Mouse (Mus musculus) hindbrain, embryonic 16.5 days (tissue): ENCODE measurements around the gene Sipa1l1. TPM values are rescaled to one million over a fixed set of nuclear protein-coding genes. Genes with fewer than 3 reads are reported as not detected.

Experiments used
- ATAC-seq: fragments of 200-750 bp; cut with Nextera tagmentation; 2 replicates; pipeline ENCODE4 v1.8.0; 2017; ENCODE audit warnings: moderate TSS enrichment, moderate library complexity
- H3K27ac ChIP-seq: fragments of 300-500 bp; sonication (generic); 2 replicates; pipeline ENCODE4 v1.5.1; 2014; ENCODE audit warnings: low read depth, mild to moderate bottlenecking, control low read depth, low read length, moderate library complexity
- H3K27me3 ChIP-seq: fragments of 300-500 bp; sonication (generic); replicated peaks from 2 replicates; pipeline ENCODE4 v1.6.1; 2014; ENCODE audit warnings: low read length; ENCODE audit not compliant: control insufficient read depth, insufficient read depth
- H3K36me3 ChIP-seq: fragments of 300-500 bp; sonication (generic); 2 replicates; pipeline ENCODE4 v1.6.1; 2014; ENCODE audit warnings: mild to moderate bottlenecking, low read length, moderate library complexity, mixed read lengths; ENCODE audit not compliant: control insufficient read depth, insufficient read depth
- H3K4me1 ChIP-seq: fragments of 300-500 bp; sonication (generic); 2 replicates; pipeline ENCODE4 v1.6.1; 2014; ENCODE audit warnings: low read depth, low read length; ENCODE audit not compliant: control insufficient read depth, insufficient read depth
- H3K4me2 ChIP-seq: fragments of 300-500 bp; sonication (generic); 2 replicates; pipeline ENCODE4 v1.6.1; 2014; ENCODE audit warnings: mild to moderate bottlenecking, low read length, control low read depth, moderate library complexity
- H3K4me3 ChIP-seq: fragments of 300-500 bp; sonication (generic); 2 replicates; pipeline ENCODE4 v1.5.1; 2014; ENCODE audit warnings: mild to moderate bottlenecking, low read length, control low read depth, moderate library complexity
- H3K9ac ChIP-seq: fragments of 300-500 bp; sonication (generic); 2 replicates; pipeline ENCODE4 v1.6.1; 2014; ENCODE audit warnings: low read depth, mild to moderate bottlenecking, control low read depth, low read length, moderate library complexity
- H3K9me3 ChIP-seq: fragments of 300-500 bp; sonication (generic); 2 replicates; pipeline ENCODE4 v1.6.1; 2014; ENCODE audit warnings: mild to moderate bottlenecking, low read length, moderate library complexity; ENCODE audit not compliant: control insufficient read depth
- WGBS: fragments of 180-500 bp; shearing (Covaris S2); extraction: QIAGEN DNeasy Blood & Tissue Kit; methylation state at CpG from one replicate; pipeline ENCODE4 v1.1.7; 2014; 5-methylcytosine and 5-hydroxymethylcytosine counted together
- polyA plus RNA-seq: library from polyadenylated mRNA; unstranded; fragments of >200 nt; fragmentation: Nextera tagmentation; extraction: Ambion mirVana; gene quantifications from 2 replicates; pipeline ENCODE4 v1.2.1, GENCODE M21; 2015

Sipa1l1 gene
- polyA plus RNA-seq, 1 experiment from 2014 or later = 11.2 TPM

DNA sequence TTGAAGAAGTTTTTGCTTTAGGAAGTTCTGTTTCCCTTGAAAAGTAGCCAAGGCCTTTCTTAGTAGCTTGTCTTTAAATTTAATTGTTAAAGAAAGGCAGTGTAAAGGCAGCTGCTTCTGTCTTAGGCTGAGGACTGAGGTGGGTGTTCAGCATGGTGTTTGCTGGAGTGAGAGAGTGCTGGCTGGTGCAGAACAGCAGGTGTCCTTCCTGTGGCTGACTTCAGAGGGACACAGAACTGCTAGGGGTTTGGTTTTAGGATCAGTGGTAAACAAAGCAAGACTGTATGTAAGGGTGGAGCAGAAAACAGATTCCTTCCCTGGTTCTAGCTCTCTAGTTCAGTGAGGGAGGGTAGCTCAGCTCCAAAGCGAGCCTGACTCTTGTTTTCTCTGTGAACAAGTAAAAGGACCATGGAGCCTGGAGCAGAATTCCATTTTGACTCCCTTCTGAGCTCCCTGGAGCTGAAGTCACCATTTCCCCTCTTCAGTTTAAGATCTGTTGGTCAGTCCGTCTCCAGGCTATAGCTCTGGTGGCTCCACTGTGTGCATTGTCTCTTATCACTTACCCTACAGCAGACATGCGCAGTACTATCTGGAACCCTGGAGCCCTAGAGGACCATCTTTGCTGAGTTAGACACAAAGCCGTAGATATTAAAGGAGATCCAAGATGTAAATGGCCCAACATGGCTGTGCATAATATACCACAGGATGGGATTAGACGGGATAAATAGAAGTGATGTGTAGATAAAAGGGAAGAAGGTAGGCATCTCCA lies 95.1 kb downstream of the Sipa1l1 start:
- no peaks in the 10 kb centered on the region for H3K27me3 ChIP-seq
- H3K4me2 ChIP-seq = no peak overlapping the region

DNA sequence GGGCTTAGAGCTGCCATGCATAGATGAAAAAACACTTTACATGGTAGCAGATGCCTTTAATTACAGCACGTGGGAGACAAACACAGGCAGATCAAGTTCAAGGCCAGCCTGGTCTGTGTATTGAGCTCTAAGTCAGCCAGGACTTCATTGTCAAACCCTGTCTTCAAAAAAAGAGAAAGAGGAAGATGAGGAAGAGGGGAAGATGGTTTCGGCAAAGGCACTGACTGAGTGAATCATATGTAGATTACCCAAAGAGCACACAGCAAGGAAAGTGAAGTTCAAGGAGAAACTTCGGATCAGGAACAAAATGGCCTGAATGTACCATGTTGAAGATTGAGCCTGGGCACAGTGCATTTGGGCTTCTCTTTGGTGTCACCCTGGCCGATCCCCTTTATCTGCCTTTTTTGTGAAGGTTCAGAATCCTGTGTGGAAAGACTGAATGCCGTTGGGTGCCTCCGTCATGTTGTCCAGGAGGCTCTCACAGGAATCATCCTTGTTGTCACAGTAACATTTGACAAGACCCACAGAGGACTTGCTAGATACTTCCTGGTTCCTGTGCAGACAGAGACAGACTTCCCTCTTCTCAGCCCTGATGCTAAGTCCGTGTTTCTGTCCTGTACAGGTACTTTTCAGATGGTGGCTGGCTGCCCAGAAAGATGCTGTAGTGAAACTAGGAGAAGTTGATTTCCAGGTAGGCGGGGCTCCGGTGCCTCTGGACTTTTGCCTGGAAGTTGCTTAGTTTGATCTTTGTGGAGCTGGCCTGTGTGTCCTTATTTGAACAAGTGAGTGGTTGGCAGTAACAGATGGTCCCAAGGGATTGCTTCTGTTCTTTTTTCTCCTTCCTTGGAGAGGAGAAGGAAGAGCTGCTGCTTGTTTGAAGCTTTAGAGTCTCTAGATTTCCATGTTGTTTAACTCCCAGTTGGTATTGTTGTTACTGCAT lies 96.5 kb downstream of the Sipa1l1 start:
- H3K27ac ChIP-seq = no peak overlapping the region
- H3K4me1 ChIP-seq = no peaks in the 10 kb centered on the region
- ATAC-seq = no peak
- no peak overlapping the region for H3K9ac ChIP-seq
- H3K27me3 ChIP-seq = no peaks in the 10 kb centered on the region
- 89% methylated on average over 9 of the region's 9 CpGs for WGBS
- no peak overlapping the region for H3K4me2 ChIP-seq
- H3K4me3 ChIP-seq = no peak overlapping the region
- H3K9me3 ChIP-seq = no peaks in the 10 kb centered on the region
- H3K36me3 ChIP-seq = no peaks in the 10 kb centered on the region

More for the DNA sequence above, 95.1 kb downstream of the Sipa1l1 start:
- Histone ChIP-seq H3K9me3 (no peaks in the 10 kb centered on the region), H3K4me3 (no peak overlapping the region), H3K4me1 (no peaks in the 10 kb centered on the region), H3K36me3 (no peaks in the 10 kb centered on the region), H3K9ac (no peak overlapping the region), H3K27ac (no peak overlapping the region)
- ATAC-seq = no peak
- 92% methylated on average over 5 of the region's 5 CpGs for WGBS

DNA sequence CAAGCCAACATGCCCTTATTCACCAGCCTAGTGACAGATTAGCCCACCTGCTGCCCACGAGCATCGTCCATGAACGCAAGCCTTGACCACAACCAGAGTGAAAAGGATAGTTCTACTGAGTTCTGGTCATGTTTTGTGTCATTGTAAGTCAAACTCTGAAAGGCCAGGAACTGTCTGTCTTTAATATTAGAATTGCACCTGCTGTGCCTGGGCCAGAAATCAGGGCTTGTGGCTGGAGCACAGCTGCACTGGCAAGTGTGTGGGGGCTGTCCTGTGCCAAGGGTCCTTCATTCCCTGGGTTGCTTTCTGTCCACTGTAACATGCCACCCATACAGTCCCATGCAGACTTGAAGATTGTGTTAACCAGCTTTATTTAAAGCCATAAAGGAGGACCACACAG lies 102.3 kb downstream of the Sipa1l1 start:
- H3K36me3 ChIP-seq = no peaks in the 10 kb centered on the region
- H3K27me3 ChIP-seq = no peaks in the 10 kb centered on the region
- ATAC-seq = no peak
- H3K4me3 ChIP-seq = no peak overlapping the region
- no peak overlapping the region for H3K9ac ChIP-seq
- H3K9me3 ChIP-seq = no peaks in the 10 kb centered on the region
- no peaks in the 10 kb centered on the region for H3K4me1 ChIP-seq
- no peak overlapping the region for H3K4me2 ChIP-seq
- 67% methylated on average over 3 of the region's 3 CpGs for WGBS
- H3K27ac ChIP-seq = no peak overlapping the region

DNA sequence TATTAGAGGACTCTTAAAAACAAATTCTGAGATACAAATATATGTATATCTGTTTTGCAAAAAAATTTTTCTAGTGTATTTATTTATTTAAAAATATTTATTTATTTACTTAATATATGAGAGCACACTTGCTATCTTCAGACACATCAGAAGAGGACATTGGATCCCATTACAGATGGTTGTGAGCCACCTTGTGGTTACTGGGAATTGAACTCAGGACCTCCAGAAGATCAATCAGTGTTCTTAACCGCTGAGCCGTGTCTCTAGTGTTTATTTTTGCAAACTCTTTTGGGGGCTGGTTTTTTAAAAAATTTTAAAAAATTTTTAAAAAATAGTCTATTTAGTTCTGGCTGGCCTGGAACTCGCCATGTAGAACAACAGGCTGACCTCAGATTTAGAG lies 104.4 kb downstream of the Sipa1l1 start:
- H3K4me1 ChIP-seq = no peaks in the 10 kb centered on the region
- no peak overlapping the region for H3K4me3 ChIP-seq
- H3K9ac ChIP-seq = no peak overlapping the region
- no peaks in the 10 kb centered on the region for H3K36me3 ChIP-seq
- no peak for ATAC-seq
- H3K4me2 ChIP-seq = no peak overlapping the region
- no peaks in the 10 kb centered on the region for H3K27me3 ChIP-seq
- H3K27ac ChIP-seq = no peak overlapping the region
- no peaks in the 10 kb centered on the region for H3K9me3 ChIP-seq
- WGBS = 87% methylated on average over 3 of the region's 3 CpGs

DNA sequence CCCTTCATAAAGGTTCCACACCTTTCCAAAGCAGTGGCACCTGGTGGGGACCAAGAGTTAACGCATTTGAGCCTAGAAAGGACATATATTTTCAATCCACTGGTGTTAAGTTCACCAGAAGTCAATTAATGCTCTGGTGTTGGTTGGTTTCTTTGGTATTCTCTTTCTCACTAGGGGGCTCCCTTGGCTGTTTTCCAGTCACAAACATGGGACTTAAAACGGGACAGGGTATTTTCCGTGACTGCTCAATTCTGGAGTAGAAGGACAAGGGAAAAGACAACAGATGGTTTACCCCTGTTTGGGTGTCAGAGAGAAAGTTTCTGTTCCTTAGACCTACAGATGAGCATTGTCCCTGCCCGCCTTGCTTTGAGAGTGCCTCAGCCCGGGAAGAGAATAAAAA lies 105.5 kb downstream of the Sipa1l1 start:
- Histone ChIP-seq H3K36me3 (no peaks in the 10 kb centered on the region), H3K27me3 (no peaks in the 10 kb centered on the region), H3K4me3 (no peak overlapping the region), H3K9ac (no peak overlapping the region), H3K9me3 (no peaks in the 10 kb centered on the region), H3K4me1 (no peaks in the 10 kb centered on the region), H3K27ac (no peak overlapping the region), H3K4me2 (no peak overlapping the region)
- WGBS = 67% methylated on average over 5 of the region's 5 CpGs
- ATAC-seq = no peak

DNA sequence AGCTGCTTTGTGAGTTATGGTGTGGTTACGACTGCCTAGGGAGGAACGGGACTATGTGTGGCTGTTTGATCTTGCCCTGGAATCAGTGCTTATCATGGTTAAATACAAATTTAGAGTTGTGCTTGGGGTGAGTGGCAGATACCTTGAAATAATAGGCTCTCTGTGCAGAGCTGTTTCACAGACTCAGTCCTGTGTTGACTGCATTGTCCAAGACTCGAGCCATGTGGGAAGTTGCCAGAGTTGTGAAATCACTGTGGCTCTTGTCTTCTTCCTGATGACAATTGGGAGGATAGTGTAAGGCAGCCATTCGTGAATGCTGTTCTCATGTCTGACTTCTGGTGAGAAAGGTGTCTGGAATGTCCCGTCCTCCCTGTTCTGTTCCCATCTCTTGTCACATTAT lies 106.6 kb downstream of the Sipa1l1 start:
- no peak overlapping the region for H3K27ac ChIP-seq
- ATAC-seq = no peak
- no peak overlapping the region for H3K4me2 ChIP-seq
- no peaks in the 10 kb centered on the region for H3K27me3 ChIP-seq
- no peaks in the 10 kb centered on the region for H3K4me1 ChIP-seq
- H3K36me3 ChIP-seq = no peaks in the 10 kb centered on the region
- H3K9ac ChIP-seq = no peak overlapping the region
- H3K4me3 ChIP-seq = no peak overlapping the region
- no peaks in the 10 kb centered on the region for H3K9me3 ChIP-seq
- WGBS = 62% methylated on average over 5 of the region's 5 CpGs

DNA sequence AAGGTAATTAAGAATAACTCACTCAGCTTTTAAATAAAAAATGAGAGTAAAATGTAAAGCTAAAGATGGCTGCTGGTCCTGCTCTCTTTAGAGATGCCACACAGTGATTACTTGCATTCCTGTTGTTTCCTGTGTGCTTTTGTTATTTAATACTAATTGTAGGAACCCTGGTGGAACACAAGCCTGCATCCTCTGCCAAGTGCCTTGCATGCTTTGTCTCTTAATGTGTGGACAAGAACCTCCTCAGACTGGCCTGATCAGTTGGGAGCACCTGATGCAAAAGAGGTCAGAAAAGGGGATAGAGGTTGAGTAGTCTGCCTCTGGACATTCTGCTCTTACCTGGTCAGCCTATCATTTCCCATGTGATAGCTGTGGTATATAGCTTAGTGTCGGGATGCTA lies 107.5 kb downstream of the Sipa1l1 start:
- Histone ChIP-seq H3K9me3 (no peaks in the 10 kb centered on the region), H3K4me1 (no peaks in the 10 kb centered on the region), H3K27ac (no peak overlapping the region), H3K27me3 (no peaks in the 10 kb centered on the region), H3K4me3 (no peak overlapping the region), H3K36me3 (no peaks in the 10 kb centered on the region), H3K9ac (no peak overlapping the region), H3K4me2 (no peak overlapping the region)
- no peak for ATAC-seq
- 93% methylated on average over 1 of the region's 1 CpGs for WGBS

DNA sequence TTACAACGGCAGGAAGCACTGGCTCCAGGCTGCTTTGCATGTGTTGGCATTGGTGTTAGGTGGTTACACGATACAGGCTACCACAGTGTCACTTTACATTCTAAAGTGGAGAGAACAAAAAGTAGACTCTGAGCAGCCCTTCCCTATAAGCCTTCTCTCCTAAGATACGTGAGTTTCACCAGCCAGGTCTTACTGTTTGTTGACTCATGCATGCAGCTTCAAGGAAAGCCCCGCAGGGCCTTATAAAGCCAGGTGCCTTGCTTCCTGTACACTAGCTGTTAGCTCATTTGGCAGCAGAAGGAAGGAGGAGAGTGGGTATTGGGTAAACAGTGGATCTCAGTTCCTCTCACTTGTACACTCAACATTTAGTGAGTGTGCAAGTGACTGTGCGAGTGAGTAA lies 115.5 kb downstream of the Sipa1l1 start:
- H3K9ac ChIP-seq = no peak overlapping the region
- H3K27me3 ChIP-seq = no peaks in the 10 kb centered on the region
- no peaks in the 10 kb centered on the region for H3K9me3 ChIP-seq
- H3K27ac ChIP-seq = no peak overlapping the region
- 84% methylated on average over 5 of the region's 5 CpGs for WGBS
- H3K36me3 ChIP-seq = no peaks in the 10 kb centered on the region
- no peak overlapping the region for H3K4me2 ChIP-seq
- H3K4me1 ChIP-seq = peaks cover 7% of the 10 kb centered on the region
- ATAC-seq = no peak
- H3K4me3 ChIP-seq = no peak overlapping the region

DNA sequence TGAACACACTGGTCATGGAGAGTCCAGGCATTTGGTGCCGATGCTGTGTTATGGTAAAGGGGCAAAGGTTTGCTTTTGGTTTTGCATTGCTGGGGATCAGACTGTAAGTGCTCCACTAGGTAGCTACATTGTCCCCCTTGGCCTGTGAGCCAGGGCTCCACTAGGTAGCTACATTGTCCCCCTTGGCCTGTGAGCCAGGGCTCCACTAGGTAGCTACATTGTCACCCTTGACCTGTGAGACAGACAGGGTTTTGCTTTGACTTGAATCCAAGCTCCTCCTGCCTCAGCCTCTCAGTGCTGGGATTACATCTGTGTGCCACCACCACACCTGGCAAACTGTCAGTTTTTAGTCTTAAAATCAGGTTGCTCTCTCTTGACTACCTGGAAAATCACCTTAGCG lies 115.9 kb downstream of the Sipa1l1 start:
- Histone ChIP-seq H3K4me3 (no peak overlapping the region), H3K27me3 (no peaks in the 10 kb centered on the region), H3K27ac (no peak overlapping the region), H3K9ac (no peak overlapping the region), H3K36me3 (no peaks in the 10 kb centered on the region), H3K9me3 (no peaks in the 10 kb centered on the region), H3K4me1 (peaks cover 7% of the 10 kb centered on the region), H3K4me2 (no peak overlapping the region)
- WGBS = 95% methylated on average over 2 of the region's 2 CpGs
- ATAC-seq = no peak
